In the genomic region with DNA sequence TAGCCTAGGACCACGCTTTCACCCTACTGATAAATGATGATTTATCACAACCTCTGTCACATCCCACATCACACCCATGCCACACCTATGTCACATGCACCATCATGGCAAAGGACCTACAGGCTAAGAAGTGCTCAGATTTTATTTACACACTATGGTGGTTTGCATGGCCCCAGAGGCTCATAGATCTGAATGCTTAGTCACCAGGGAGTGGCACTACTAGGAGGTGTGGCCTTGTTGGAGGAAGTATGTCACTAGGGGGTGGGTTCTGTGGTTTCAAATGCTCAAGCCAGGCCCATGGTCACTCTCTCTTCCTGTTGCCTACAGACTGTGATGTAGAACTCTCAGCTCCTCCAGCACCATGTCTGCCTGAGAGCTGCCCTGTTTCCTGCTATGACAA, we compare ENCODE assay signal across 13 mouse cellular contexts.
"Had no signal": no experiment of that assay in that cellular context is flagged by ENCODE, and none has a peak within 500 bp of the region (broad histone marks: within the 10 kb centered on the region; RNA-seq: fewer than 3 reads in every experiment).

No protein-coding gene starts in this region.

- H3K4me3 ChIP-seq: limb, embryonic 13.5 days; liver, embryonic 15.5 days; myocyte; neural tube, embryonic 15.5 days had no signal

- ATAC-seq: intestine, embryonic 16.5 days had no signal

- H3K36me3 ChIP-seq: liver, embryonic 15.5 days had no signal

- H3K9ac ChIP-seq: limb, embryonic 13.5 days; liver, embryonic 15.5 days; lung, embryonic 14.5 days; neural tube, embryonic 15.5 days had no signal

- H3K4me1 ChIP-seq: limb, embryonic 13.5 days; liver, embryonic 15.5 days; neural tube, embryonic 15.5 days had no signal

- H3K27ac ChIP-seq: limb, embryonic 13.5 days; liver, embryonic 15.5 days; neural tube, embryonic 15.5 days had no signal

- DNase-seq: kidney, adult 8-10 months; kidney, postnatal 25 days; lung, embryonic 14.5 days; lung, postnatal 10 days; right cerebral cortex, adult 18-20 months; right cerebral cortex, postnatal 25 days; thymus, postnatal 4 days had no signal

- H3K4me2 ChIP-seq: limb, embryonic 13.5 days; liver, embryonic 11.5 days; liver, embryonic 15.5 days; lung, embryonic 14.5 days; neural tube, embryonic 15.5 days had no signal

- H3K27me3 ChIP-seq: limb, embryonic 13.5 days; liver, embryonic 15.5 days; neural tube, embryonic 15.5 days had no signal

- H3K9me3 ChIP-seq: liver, embryonic 15.5 days; neural tube, embryonic 15.5 days had no signal
